Mouse (Mus musculus) kidney, postnatal 14 days (tissue): ENCODE results near the gene Cbx5.
"Not testable (repeated sequence)": the region's sequence is repeated elsewhere in the genome, so short reads cannot be mapped to it uniquely, and the experiment has no call there.

ENCODE experiments used
- DNase-seq: peaks from one replicate; pipeline ENCODE4 v3.0.0; 2022; ENCODE audit warnings: mixed read lengths

Cbx5 gene

DNA sequence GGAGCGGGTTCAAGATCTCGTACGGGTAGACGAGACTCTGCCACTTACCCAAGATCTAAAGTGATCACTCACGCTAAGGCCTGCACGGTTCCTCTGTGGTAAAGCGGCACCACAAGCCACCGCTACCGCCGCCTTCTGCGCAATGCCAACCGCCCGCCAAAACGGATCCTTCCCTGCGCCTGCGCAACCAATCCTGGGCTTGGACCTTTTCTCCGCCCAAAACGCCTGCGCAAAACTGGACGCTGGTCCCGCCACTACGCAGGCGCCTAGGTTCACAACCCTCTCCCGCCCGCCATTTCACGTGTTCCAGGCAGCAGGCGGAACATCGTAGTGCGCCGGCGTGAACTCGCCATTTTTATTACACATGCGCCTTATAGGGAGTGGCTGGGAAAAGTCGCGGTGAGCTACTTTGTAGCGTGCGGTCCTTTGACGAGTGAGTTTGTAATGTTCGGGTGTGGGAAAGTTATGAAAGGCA is at the start of gene Cbx5:
Gene Cbx5, minus strand, starts transcription at position 132 of the 475 bp plus-strand sequence.
- peak; percentile 99 for DNase-seq

GRCm38 (mm10) chr15:103285778-103286417 is 46.3 kb upstream of the Cbx5 start:
- DNase-seq, result peak; percentile 60

- no peak for DNase-seq
These were observed 45.0 kb upstream of the Cbx5 start for GRCm38 (mm10) chr15:103284647-103285046.

GRCm38 (mm10) chr15:103284066-103284465 is 44.5 kb upstream of the Cbx5 start:
- peak; percentile 60 for DNase-seq

DNA sequence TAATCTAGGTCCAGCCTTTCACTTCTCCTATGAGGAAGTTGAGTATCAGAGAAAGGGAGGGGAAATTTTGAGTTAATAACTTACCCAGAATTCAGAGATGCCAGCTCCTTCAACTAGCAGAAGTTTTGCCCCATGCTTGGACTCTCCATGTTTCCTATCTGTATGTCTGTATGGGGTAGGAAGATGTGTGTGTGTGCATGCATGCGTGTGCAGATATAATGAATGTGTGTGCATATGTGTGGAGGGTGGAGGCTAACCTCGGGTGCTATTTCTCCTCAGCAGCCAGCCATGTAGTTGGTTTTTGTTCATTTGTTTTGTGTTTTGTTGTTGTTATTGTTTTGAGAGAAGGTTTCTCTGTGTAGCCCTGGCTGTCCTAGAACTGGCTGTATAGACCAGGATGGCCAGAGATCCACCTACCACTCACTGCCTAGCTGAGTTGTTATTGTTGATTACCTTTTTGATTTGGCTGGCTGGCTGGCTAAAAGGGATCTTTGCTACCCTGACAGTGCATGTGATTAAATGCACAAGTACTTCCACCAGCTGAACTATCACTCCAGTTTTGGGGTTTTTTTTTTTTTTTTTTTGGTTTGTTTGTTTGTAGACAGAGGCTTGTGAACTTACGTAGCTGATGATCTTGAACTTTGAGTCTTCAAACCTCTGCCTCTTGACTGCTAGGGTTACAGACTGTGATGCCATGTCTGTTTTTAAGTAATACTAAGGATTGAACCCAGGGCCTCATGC is 42.0 kb upstream of the Cbx5 start:
- no peak for DNase-seq

DNA sequence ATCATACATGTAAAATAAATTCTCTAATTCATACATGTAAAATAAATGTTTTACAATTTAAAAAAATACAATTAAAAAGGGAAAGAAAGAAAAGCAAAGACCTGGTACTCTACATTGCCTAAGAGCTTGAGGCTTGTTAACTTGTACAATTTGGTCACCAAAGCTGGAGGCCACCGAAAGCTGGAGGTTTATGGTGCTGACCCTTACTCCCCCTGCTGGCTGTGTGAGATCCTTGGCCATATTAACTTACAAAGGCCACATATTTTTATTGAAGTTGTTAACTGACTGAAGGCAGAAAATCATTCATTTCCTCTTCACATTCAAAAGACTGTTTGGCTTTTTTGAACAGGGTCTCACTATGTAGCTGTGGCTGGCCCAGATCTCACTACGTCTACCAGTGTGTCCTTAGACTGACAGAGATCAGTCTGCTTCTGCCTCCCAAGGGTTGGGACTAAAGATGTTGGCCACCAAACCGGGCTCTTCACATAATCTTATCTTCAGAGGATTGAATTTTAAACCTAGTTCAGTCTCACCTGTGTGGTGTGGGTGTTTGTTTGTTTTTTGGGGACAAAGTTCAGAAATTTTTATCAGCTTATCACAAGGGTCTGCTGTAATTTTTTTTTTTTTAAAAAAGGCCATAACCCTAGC is 41.3 kb upstream of the Cbx5 start:
- DNase-seq, result no peak

GRCm38 (mm10) chr15:103279750-103280149 is 40.1 kb upstream of the Cbx5 start:
- peak; percentile 57 for DNase-seq

GRCm38 (mm10) chr15:103277949-103278348 is 38.3 kb upstream of the Cbx5 start:
- no peak for DNase-seq

DNA sequence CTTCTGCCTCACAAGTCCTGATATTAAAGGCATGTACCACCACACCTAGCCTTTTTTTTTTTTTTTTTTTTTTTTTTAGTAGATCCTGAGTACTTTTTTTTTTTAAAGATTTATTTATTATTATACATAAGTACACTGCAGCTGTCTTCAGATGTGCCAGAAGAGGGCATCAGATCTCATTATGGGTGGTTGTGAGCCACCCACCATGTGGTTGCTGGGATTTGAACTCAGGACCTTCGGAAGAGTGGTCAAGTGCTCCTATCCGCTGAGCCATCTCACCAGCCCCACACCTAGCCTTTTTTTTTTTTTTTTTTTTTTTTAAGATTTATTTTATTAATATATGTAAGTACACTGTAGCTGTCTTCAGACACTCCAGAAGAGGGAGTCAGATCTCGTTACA is 36.3 kb upstream of the Cbx5 start:
- DNase-seq, result not testable (repeated sequence)

GRCm38 (mm10) chr15:103272419-103273279 is 33.0 kb upstream of the Cbx5 start, which contains the start of gene Copz1:
TSS of gene Copz1 (plus strand) at chr15:103272714.
- DNase-seq, result peak; percentile 98

- DNase-seq, result no peak
These were observed 29.3 kb upstream of the Cbx5 start for GRCm38 (mm10) chr15:103268903-103269302.

DNA sequence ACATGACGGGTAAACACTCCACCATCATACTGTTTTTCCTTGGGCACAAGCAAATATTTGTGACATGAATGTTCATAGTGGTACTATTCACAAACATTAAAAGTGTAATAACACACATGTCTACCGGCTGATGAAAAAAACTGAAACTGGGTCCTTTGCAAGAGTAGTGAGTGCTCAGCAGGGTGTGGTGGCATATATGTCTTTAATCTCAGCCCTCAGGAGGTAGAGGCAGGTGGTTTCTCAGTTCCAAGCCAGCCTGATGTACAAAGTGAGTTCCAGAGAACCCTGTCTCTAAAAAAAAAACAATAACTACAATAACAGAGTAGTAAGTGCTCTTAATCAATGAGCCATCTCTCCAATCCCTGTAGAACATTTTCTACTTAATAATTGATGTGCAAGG is 25.2 kb upstream of the Cbx5 start:
- DNase-seq, result no peak

GRCm38 (mm10) chr15:103259989-103260388 is 20.4 kb upstream of the Cbx5 start:
- DNase-seq, result peak; percentile 41

DNA sequence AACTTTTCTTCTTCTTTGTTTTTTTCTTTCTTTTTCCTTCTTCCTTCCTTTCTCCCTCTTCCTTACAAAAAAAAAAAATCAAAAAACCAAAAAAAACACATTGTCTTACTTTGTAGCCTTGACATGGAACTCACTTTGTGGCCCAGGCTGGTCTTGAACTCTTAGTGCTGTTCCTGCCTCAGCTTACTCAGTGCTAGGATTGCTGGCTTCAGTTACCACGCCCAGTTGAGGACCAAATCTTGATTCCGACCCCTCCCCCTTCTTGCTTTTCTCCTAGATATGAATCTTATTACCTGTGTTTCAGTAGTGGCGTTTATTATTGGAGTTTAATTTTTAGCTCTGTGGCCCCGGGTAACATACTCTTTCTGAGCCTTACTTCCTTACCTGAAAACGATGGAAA is 19.5 kb upstream of the Cbx5 start:
- no peak for DNase-seq

GRCm38 (mm10) chr15:103257790-103258728 is 18.4 kb upstream of the Cbx5 start, which contains the start of gene Nfe2:
TSS of gene Nfe2 (minus strand) at chr15:103258403.
- peak; percentile 64 for DNase-seq

- DNase-seq, result no peak
These were observed 16.8 kb upstream of the Cbx5 start for GRCm38 (mm10) chr15:103256210-103256986.

DNA sequence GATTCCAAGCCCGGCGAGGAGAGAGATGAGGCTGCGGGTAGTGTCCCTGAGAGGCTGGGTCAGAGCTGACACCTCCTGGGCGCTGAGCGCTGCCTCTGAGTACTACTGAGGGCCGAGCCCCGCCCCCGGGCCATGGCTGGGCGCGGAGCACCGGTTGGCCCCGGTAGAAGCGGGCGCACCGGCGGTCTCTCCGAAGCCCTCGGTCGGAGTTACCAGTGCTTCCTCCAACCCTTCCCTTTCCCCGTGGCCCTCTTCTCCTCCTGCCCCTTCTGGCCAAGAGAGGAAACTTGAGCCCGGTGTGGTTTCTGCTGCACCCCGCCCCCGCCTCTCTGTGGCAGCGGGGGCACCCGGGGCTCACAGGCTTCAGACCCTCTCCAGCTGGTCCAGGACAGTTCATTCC is 15.6 kb upstream of the Cbx5 start:
- peak; percentile 57 for DNase-seq

DNA sequence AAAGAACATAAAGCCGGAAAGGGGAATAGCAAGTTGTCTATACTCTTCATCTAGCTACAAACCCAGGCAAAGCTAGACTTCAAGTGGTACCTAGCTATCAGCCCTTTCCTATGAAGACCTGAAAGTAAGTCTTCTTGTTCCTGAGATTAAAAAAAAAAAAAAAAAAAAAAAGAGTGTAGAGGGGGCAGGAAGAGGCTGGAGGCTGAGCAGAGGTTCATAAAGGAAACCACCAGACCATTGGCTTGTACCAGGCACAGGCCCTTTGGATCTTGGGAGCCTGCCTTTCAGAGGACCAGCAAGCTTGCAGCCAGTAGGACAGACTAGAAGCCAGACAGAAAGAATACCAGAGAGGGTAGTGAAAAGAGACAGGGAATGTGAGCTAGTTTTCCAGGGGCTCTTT is 13.7 kb upstream of the Cbx5 start:
- no peak for DNase-seq

DNA sequence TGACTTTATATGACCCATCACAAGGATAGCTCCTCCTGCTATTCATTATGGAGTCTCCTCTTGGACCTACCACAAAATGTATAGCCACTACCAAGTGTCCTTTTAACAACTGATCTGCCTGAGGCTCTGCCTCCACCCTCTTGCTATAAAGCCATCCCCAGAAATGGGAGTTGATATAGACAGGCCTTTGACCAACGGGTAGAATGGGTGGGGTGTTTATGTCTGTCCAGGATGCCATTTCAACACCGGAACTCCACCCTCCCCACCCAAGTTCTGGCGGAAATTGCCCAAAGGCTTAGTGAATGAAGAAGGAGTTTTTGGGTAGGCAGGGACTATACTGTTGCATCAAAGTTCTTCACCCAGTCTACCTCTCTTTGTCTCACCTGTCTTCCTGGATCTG is 13.0 kb upstream of the Cbx5 start:
- DNase-seq, result no peak

GRCm38 (mm10) chr15:103251595-103251994 is 12.0 kb upstream of the Cbx5 start:
- DNase-seq, result no peak
